Mouse (Mus musculus) MEL (cell line): ENCODE measurements around the gene Usmg5.

ENCODE experiments used
- CHD2 ChIP-seq: IDR thresholded peaks from 2 replicates; pipeline ENCODE4 v1.6.1; 2011; ENCODE audit warnings: low read length, improper control_type of control experiment
- CTCF ChIP-seq, 3 experiments: IDR thresholded peaks in 2 of 3; conservative IDR thresholded peaks in 1 of 3; 2 replicates each; pipeline ENCODE4 v1.5.1; 2011 to 2012; ENCODE audit warnings: low read length in 3 of 3, low read depth in 2 of 3, mild to moderate bottlenecking in 2 of 3, improper control_type of control experiment in 1 of 3, inconsistent platforms in 1 of 3, mixed read lengths in 1 of 3, moderate library complexity in 1 of 3; ENCODE audit not compliant: control insufficient read depth in 1 of 3, insufficient read depth in 1 of 3, poor library complexity in 1 of 3, severe bottlenecking in 1 of 3
- EP300 ChIP-seq, 2 experiments: IDR thresholded peaks; 2 replicates each; pipeline ENCODE4 v1.6.1; 2011; ENCODE audit warnings: improper control_type of control experiment in 2 of 2, low read length in 2 of 2, low read depth in 1 of 2, mild to moderate bottlenecking in 1 of 2

DNA sequence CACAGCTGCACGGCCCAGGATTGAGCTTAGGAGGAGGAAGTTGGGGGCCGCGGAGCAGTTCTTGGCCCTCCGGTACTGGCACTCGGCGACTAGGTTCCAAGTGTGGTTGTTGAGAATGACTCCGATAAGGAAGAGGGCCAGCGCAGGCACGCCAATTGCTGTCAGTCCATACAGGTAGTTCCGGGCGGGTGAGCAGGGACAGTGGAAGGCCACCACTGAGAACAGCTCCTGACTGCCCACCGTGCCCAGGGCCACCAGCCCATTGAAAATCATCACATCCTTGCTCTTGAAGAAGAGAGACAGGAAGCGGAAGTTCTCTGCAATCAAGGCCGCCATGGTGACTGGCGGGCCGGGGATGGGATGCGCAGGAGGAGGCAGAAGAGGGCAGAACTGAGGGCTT lies 45.1 kb upstream of the Usmg5 start:
- no peak for TF ChIP-seq CHD2
- TF ChIP-seq EP300 (IDR thresholded peaks at IDR 0.05; ENCODE audit: low read depth in 1 of 2, low read length in 2 of 2): no peak
- TF ChIP-seq CTCF (IDR thresholded peaks at IDR 0.05 in 2 of 3, conservative IDR thresholded peaks at IDR 0.05 in 1 of 3; ENCODE audit: control insufficient read depth in 1 of 3, insufficient read depth in 1 of 3, low read depth in 2 of 3, low read length in 3 of 3, poor library complexity in 1 of 3, severe bottlenecking in 1 of 3): no peak
